Mouse (Mus musculus): ENCODE measurements around the gene Esd. TPM values are rescaled to one million over a fixed set of nuclear protein-coding genes. Genes with fewer than 3 reads are reported as not detected.

The Esd gene
- polyA plus RNA-seq, 1 experiment from 2014 or later: 327 TPM

- 86% methylated on average over 3 of the region's 3 CpGs for WGBS
Measured at GRCm38 (mm10) chr14:74787717-74788116, 55.6 kb downstream of the Esd start.

DNA sequence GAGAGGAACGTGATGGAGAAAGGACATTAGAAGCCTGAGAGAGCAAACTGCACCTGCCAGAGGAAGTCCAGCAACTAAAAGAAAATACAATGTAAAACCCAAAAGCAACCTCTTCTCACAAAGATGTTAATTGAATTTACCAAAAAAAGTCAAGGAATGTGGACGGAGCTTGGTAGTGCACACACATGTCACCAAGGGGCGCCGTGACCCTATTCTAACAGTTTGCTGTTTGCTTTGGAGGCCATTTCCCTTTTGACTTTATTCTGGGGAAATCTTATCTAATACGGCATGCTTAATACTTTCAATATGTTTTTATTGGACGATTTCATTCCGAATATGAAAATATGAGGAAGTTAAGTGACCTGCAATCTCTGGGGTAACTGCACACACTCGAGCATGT lies 56.7 kb downstream of the Esd start:
- Histone ChIP-seq H3K36me3 (ENCODE audit: control insufficient read depth, insufficient read depth, low read length) (peaks cover 7% of the 10 kb centered on the region; the same call in 1 of the 2 replicates), H3K9me3 (ENCODE audit: control insufficient read depth, low read length) (no peaks in the 10 kb centered on the region), H3K9ac (ENCODE audit: low read depth, low read length) (no peak overlapping the region), H3K27ac (ENCODE audit: low read depth, low read length) (no peak overlapping the region), H3K27me3 (replicated peaks; ENCODE audit: control insufficient read depth, insufficient read depth, low read length) (no peaks in the 10 kb centered on the region), H3K4me3 (ENCODE audit: low read depth, low read length) (no peak overlapping the region), H3K4me1 (replicated peaks; ENCODE audit: control insufficient read depth, insufficient read depth, low read length) (0 out of 2 replicates have a peak, but pooled peaks cover 3% of the 10 kb centered on the region), H3K4me2 (no peak overlapping the region)
- WGBS: 81% methylated on average over 8 of the region's 8 CpGs
- DNase-seq (ENCODE audit: low spot score) (no peak), ATAC-seq (replicated peaks; ENCODE audit: low FRiP score) (no peak)

More at GRCm38 (mm10) chr14:74787717-74788116, 55.6 kb downstream of the Esd start:
- no peaks in the 10 kb centered on the region for H3K9me3 ChIP-seq (ENCODE audit: control insufficient read depth, low read length)
- ATAC-seq (replicated peaks; ENCODE audit: low FRiP score) (no peak), DNase-seq (ENCODE audit: low spot score) (no peak)
- H3K4me1 ChIP-seq (replicated peaks; ENCODE audit: control insufficient read depth, insufficient read depth, low read length): 0 out of 2 replicates have a peak, but pooled peaks cover 3% of the 10 kb centered on the region
- H3K9ac ChIP-seq (ENCODE audit: low read depth, low read length): no peak overlapping the region
- H3K27me3 ChIP-seq (replicated peaks; ENCODE audit: control insufficient read depth, insufficient read depth, low read length): no peaks in the 10 kb centered on the region
- no peak overlapping the region for H3K4me2 ChIP-seq
- H3K27ac ChIP-seq (ENCODE audit: low read depth, low read length): no peak overlapping the region
- peaks cover 12% of the 10 kb centered on the region; the same call in 1 of the 2 replicates for H3K36me3 ChIP-seq (ENCODE audit: control insufficient read depth, insufficient read depth, low read length)
- H3K4me3 ChIP-seq (ENCODE audit: low read depth, low read length): no peak overlapping the region

GRCm38 (mm10) chr14:74790535-74790934 lies 58.4 kb downstream of the Esd start:
- Histone ChIP-seq H3K9me3 (ENCODE audit: control insufficient read depth, low read length) (no peaks in the 10 kb centered on the region), H3K4me2 (no peak overlapping the region), H3K4me3 (ENCODE audit: low read depth, low read length) (no peak overlapping the region), H3K27ac (ENCODE audit: low read depth, low read length) (no peak overlapping the region), H3K9ac (ENCODE audit: low read depth, low read length) (no peak overlapping the region), H3K27me3 (replicated peaks; ENCODE audit: control insufficient read depth, insufficient read depth, low read length) (no peaks in the 10 kb centered on the region), H3K36me3 (ENCODE audit: control insufficient read depth, insufficient read depth, low read length) (no peaks in the 10 kb centered on the region; the same call in 1 of the 2 replicates), H3K4me1 (replicated peaks; ENCODE audit: control insufficient read depth, insufficient read depth, low read length) (0 out of 2 replicates have a peak, but pooled peaks cover 3% of the 10 kb centered on the region)
- 75% methylated on average over 5 of the region's 5 CpGs for WGBS
- DNase-seq (ENCODE audit: low spot score) (no peak), ATAC-seq (replicated peaks; ENCODE audit: low FRiP score) (no peak)

- H3K27ac ChIP-seq (ENCODE audit: low read depth, low read length): no peak overlapping the region
- no peak overlapping the region for H3K4me2 ChIP-seq
- no peak overlapping the region for H3K4me3 ChIP-seq (ENCODE audit: low read depth, low read length)
- H3K9ac ChIP-seq (ENCODE audit: low read depth, low read length): no peak overlapping the region
- ATAC-seq (replicated peaks; ENCODE audit: low FRiP score): no peak
- WGBS: 79% methylated on average over 6 of the region's 6 CpGs
- no peaks in the 10 kb centered on the region for H3K36me3 ChIP-seq (ENCODE audit: control insufficient read depth, insufficient read depth, low read length)
- 0 out of 2 replicates have a peak, but pooled peaks cover 3% of the 10 kb centered on the region for H3K4me1 ChIP-seq (replicated peaks; ENCODE audit: control insufficient read depth, insufficient read depth, low read length)
- no peak for DNase-seq (ENCODE audit: low spot score)
- no peaks in the 10 kb centered on the region for H3K27me3 ChIP-seq (replicated peaks; ENCODE audit: control insufficient read depth, insufficient read depth, low read length)
- H3K9me3 ChIP-seq (ENCODE audit: control insufficient read depth, low read length): no peaks in the 10 kb centered on the region
Measured at GRCm38 (mm10) chr14:74792793-74793192, 60.7 kb downstream of the Esd start.

DNA sequence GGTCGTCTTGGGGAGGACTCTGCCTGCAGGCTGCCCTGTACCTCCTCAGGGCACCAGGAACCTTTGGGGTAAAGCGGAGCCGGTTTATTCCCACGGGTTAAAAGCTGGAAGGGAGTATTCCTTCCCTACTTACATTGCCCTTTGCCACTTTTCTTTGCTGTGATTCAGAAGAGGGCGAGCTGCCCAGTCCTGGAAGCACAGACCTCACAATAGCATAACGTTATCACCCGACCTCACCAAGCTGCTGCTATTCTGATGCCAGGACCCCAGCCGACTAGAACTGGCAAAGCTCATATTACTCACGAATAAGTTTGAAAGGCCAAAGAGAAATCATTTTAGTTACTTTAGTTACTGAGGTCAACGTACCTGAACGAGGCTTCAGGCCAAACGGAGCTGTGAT lies 62.8 kb downstream of the Esd start:
- Histone ChIP-seq H3K9ac (ENCODE audit: low read depth, low read length) (no peak overlapping the region), H3K27ac (ENCODE audit: low read depth, low read length) (no peak overlapping the region), H3K36me3 (ENCODE audit: control insufficient read depth, insufficient read depth, low read length) (no peaks in the 10 kb centered on the region), H3K9me3 (ENCODE audit: control insufficient read depth, low read length) (no peaks in the 10 kb centered on the region), H3K4me2 (no peak overlapping the region), H3K4me1 (replicated peaks; ENCODE audit: control insufficient read depth, insufficient read depth, low read length) (0 out of 2 replicates have a peak, but pooled peaks cover 3% of the 10 kb centered on the region), H3K4me3 (ENCODE audit: low read depth, low read length) (no peak overlapping the region), H3K27me3 (replicated peaks; ENCODE audit: control insufficient read depth, insufficient read depth, low read length) (no peaks in the 10 kb centered on the region)
- no peak for ATAC-seq (replicated peaks; ENCODE audit: low FRiP score)
- 83% methylated on average over 12 of the region's 12 CpGs for WGBS
- no peak for DNase-seq (ENCODE audit: low spot score)

DNA sequence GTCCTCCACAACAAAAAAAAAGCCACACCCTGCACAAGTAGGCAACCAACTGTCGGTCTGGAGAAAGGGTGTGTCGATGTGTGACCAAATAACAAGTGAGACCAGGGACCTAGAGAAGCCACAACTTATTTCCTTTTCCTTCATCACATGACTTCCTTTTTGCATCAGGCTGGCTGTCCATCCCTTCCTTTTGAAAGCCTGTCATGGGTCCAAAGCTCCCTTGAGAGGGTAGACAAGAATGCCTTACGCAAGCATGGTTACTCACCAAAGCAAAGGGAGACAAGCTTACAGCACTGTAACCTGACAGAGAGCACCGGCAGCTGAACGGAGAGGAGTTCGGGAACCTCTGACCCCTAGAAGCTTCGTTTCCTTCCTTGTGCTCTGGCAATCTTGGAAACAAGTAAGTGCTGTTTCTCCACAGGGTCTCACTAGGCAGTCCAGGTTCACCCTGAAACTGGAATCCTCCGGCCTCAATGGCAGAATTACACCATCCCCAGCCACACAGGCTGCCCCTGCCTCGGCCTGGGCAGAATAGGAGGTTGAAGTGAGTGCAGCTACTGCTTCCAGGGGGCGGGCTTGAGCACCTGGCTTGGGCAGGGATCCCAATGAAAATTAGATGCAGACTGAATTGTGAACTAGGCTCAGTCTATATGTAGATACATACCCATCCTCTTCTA lies 65.4 kb downstream of the Esd start:
- Histone ChIP-seq H3K4me1 (replicated peaks; ENCODE audit: control insufficient read depth, insufficient read depth, low read length) (no peaks in the 10 kb centered on the region), H3K27me3 (replicated peaks; ENCODE audit: control insufficient read depth, insufficient read depth, low read length) (no peaks in the 10 kb centered on the region), H3K4me3 (ENCODE audit: low read depth, low read length) (no peak overlapping the region), H3K4me2 (no peak overlapping the region), H3K9me3 (ENCODE audit: control insufficient read depth, low read length) (no peaks in the 10 kb centered on the region), H3K36me3 (ENCODE audit: control insufficient read depth, insufficient read depth, low read length) (peaks cover 5% of the 10 kb centered on the region; the same call in 1 of the 2 replicates), H3K27ac (ENCODE audit: low read depth, low read length) (no peak overlapping the region), H3K9ac (ENCODE audit: low read depth, low read length) (no peak overlapping the region)
- DNase-seq (ENCODE audit: low spot score) (no peak), ATAC-seq (replicated peaks; ENCODE audit: low FRiP score) (no peak)
- WGBS: 67% methylated on average over 10 of the region's 10 CpGs

GRCm38 (mm10) chr14:74798063-74798890 lies 66.2 kb downstream of the Esd start:
- 84% methylated on average over 16 of the region's 16 CpGs for whole genome bisulfite sequencing
- Histone ChIP-seq H3K27me3 (replicated peaks; ENCODE audit: control insufficient read depth, insufficient read depth, low read length) (no peaks in the 10 kb centered on the region), H3K36me3 (ENCODE audit: control insufficient read depth, insufficient read depth, low read length) (peaks cover 8% of the 10 kb centered on the region; the same call in 1 of the 2 replicates)

More at GRCm38 (mm10) chr14:74798063-74798890, 66.2 kb downstream of the Esd start:
- Histone ChIP-seq H3K9ac (ENCODE audit: low read depth, low read length) (no peak overlapping the region), H3K4me1 (replicated peaks; ENCODE audit: control insufficient read depth, insufficient read depth, low read length) (no peaks in the 10 kb centered on the region), H3K9me3 (ENCODE audit: control insufficient read depth, low read length) (no peaks in the 10 kb centered on the region), H3K4me2 (no peak overlapping the region), H3K4me3 (ENCODE audit: low read depth, low read length) (no peak overlapping the region), H3K27ac (ENCODE audit: low read depth, low read length) (no peak overlapping the region)
- DNase-seq (ENCODE audit: low spot score) (no peak), ATAC-seq (replicated peaks; ENCODE audit: low FRiP score) (no peak)

Measured in liver, embryonic 11.5 days (tissue).